Mouse (Mus musculus) CH12.LX (cell line): ENCODE data around the gene Arhgap6.

ENCODE experiments used
- IRF4 ChIP-seq: IDR thresholded peaks from 2 replicates; pipeline ENCODE4 v1.6.1; 2014; ENCODE audit warnings: low read depth, mild to moderate bottlenecking, inconsistent platforms, low read length, improper control_type of control experiment
- POLR2A ChIP-seq: IDR thresholded peaks from 2 replicates; pipeline ENCODE4 v1.6.1; 2011; ENCODE audit warnings: low read depth, mild to moderate bottlenecking, improper control_type of control experiment, low read length
- SMC3 ChIP-seq: IDR thresholded peaks from 2 replicates; pipeline ENCODE4 v1.6.1; 2011; ENCODE audit warnings: low read depth, low read length, improper control_type of control experiment

- no peak for TF ChIP-seq POLR2A
- no peak for TF ChIP-seq IRF4
- no peak for TF ChIP-seq SMC3
These were observed 148.3 kb downstream of the Arhgap6 start for GRCm38 (mm10) chrX:168943217-168943616.
